Mouse (Mus musculus) c-Kit-negative CD71-positive TER-119-positive erythroid progenitor cells, embryonic 14.5 days (primary cell): ENCODE measurements at regions not wholly inside any gene's neighbourhood (a gene's known extent, or its start where the extent isn't known, plus 50 kb on each side); places are given as distances from the start of the nearest gene placed in this dataset.

Source experiments
- DNase-seq: peaks from one replicate; pipeline ENCODE4 v3.0.0-alpha.2; 2013; ENCODE audit warnings: low read depth, low spot score

DNA sequence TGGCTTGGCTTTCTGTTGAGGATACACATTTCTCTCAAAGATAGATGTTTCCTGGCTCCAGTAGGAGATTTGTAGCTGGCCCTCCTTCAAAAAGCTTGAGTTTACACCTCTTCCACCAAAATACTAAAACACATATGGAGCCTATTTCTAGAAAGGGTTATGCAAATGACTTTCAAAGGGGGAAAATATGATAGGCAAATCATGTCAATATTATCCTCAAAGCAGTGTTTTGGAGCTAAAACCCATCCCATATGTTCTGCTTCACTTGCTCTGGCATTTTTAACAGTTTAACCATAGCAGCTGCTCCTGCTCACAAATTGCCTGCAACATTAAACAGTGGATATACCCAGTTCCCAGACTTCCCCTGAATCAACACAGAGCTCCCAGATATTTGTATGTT lies 525.5 kb upstream of the Pappa start:
- no peak for DNase-seq

DNA sequence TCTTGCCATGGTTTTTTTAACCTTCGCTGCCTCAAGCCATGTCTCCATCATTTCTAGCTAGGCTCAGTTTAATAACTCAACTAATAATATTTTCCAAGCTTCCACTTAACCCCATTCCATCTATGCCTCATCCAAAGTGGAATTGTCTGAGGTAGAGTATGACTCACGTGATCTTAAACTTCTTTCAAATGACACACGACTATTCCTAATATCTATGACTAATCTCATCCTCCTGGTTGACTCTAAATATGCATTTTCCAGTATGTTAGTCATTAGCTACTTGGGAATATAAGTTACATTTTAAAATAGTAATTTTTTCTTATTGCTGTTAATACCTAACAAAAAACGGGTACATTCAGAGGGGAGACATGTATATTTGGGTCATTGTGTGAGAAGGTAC lies 524.8 kb upstream of the Pappa start:
- DNase-seq: no peak

DNA sequence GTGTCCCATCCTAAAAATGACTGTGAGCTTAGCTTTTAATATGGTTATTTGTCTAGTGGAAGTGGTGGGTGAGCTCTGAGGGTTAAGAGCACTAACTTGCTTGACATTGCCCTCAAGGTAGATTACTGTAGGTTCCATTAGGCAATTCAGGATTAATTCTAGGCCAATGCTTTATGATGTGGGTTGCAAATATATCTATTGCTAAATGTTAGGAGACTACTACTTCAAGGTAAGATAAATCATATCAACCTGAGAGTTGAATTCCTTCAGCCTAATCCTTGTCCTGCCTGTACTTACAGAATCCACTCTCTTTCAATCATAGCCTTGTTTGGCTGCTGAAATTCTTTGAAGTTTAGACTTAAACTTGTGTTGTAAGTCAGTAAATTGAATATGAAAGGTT lies 501.2 kb upstream of the Pappa start:
- no peak for DNase-seq

DNA sequence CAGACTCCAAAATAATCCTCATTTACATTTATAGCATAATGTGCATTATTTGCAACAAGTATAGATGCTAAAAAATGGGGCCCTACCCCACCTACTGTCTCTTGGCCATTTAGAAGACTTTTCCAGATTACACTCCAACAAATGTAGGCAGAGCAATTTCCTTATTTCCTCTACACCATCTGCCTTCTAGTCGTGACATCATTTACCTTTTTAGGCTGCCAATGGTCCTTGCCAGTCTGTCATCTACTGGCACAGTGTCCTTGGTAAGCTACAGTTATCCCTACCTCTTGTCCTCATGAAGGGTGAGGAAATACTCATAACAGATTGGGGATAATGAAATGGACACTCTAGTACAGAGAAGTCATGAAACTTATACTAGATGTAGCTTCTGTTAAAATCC lies 491.8 kb upstream of the Pappa start:
- no peak for DNase-seq

DNA sequence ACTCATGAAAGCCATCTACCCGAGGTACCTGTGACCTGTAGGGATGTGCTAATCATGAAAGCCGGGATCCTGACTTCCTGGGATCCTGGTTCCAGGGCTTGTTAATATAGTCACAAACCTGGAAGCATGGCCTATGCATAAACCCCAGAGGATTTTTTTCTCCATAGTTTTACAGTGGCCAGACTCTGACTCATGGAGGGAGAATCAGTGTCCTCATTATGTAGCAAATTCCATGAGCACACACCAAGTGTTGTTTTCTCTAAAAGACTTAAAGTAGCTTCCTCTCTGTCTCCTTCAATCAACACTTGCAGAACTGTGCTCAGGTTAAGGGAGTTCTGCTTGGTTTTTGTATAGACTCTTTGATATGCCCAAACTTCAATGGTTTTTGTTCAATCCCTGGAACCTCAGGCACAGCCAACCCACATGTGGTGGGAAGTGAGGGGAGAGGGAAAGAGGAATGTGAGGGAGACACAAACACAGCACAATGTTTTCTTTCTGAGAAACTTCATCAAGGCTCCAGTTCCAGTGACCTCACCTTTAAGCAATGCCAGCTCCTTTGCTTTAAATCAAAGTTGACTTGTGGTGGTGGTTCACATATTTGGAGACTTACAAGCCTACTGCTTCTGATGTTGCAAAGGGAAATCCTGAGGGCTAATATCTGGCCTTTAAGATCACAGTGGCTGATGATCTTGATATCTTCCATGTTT lies 488.6 kb upstream of the Pappa start:
- DNase-seq: no peak

DNA sequence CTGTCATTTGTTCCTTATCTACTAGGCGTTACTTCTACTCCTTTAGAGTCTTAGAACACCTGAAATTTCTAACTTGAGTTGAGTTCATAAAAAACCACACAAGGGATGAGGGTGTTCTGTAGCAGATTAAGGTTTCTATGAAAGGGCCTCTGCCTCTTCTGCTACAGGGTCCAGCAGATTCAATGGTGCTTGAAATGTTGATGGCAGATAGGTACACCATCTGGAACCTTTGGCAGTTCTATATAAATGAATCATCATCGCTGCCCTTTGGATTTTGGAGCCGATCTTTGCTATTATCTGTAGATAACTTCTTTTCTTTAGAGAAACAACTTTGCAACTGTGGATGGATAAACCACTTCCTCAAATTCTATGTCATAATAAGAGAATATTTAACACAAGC lies 483.9 kb upstream of the Pappa start:
- no peak for DNase-seq

DNA sequence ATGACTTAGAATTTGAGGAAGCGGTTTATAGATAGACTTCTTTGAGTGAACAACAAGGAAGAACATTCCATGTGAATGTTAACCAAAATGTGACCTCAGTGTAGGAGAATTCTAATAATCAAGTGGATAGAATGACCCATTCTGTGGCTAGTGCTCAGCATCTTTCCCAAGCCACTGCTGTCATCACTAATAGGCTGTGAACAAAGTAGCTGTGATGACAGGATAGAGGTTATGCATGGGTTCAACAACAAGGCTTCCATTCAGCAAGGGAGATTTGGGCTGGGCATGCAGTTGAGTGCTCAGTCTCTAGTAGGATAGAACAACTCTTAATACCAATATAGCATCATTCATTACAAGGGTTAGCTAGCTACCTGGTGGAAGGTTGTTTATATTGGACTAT lies 483.0 kb upstream of the Pappa start:
- no peak for DNase-seq

DNA sequence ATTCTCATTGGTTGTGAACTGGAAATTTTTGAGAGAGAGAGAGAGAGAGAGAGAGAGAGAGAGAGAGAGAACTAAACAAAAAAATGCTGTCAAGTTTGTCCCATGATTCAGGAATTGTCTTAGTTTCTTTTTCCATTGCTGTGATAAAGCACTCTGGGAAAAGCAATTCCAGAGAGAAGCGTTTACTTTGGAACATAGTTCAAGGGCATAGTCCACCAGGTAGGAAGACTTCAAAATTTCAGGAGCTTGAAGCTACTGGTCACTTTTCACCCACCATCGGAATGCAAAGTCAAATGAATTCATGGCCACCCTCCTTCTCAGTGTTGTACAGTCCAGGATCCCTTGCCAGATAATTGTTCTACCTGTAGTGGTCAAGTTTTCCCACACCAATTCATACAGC lies 478.8 kb upstream of the Pappa start:
- no peak for DNase-seq

DNA sequence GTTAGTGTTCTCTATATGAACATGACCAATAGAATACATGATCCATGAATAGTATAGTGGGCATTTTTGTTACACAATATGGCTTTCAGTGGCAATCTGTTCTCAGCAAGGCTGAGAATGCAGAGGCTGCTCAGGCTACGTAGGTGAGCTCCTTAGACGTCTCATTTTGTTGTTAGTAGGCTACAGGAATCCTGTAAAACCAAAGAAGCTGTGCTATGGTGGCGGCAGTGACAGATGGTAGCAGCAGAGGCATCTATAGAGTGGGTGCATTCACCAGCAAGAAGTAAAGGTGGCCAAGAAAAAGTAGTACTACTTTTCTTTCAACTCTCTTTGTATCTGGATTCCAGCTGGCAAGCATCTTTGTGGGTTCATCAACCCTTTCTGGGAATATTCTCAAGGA lies 469.8 kb upstream of the Pappa start:
- DNase-seq: no peak

DNA sequence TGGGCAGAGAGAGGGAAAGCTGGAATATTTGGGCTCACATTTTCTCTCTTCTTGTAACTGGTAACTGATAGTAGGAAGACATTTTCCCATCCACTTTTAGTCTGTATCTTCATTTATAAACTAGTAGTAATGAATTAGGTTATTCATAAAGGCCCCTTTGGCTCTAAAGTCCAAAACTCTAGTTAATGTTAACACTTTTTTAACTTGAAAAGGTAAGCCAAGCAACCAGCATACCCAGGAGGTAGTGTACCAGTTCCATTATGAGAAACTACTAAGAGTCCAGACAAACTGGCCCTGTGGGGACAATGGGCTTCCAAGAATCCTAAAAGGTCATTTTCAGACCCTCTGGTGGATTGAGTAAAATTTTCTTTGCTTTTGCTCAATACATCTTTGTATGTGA lies 468.4 kb upstream of the Pappa start:
- no peak for DNase-seq

DNA sequence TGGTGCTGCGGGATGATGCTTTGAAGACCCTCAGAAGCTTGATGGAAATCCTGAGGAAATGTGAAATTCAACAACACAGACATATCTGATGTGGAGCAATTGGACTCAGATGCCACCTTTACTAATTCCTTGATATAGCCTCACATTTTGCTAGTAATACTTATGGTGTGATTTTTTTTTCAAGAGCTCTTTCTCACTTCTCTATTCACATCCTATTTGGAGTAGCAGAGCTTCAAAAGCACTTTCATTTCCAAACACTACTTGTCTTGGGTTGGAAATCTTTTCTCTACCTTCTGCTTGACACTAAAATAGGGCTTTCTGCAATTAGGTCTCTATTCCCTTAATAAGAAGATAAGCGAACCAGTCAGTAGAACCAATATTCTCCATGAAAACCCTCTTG lies 460.3 kb upstream of the Pappa start:
- no peak for DNase-seq

DNA sequence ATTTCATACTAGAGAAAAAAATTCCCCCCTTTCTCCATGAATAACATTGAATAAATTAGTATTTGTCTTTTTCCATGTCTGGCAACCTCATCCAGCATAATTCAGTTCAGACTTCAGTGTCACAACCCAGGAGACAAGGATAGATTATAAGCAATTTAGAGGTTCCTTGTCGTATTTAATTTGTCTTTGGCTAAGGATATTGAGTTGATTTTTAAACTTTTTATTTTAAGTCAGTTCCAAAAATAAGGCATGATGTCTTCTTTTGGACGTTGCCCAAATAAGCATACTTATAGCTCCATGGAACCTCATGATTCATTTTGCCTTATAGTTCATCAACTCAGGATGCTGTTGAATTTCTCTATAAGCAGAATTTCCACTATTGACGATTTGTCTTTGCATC lies 456.0 kb upstream of the Pappa start:
- DNase-seq: no peak

DNA sequence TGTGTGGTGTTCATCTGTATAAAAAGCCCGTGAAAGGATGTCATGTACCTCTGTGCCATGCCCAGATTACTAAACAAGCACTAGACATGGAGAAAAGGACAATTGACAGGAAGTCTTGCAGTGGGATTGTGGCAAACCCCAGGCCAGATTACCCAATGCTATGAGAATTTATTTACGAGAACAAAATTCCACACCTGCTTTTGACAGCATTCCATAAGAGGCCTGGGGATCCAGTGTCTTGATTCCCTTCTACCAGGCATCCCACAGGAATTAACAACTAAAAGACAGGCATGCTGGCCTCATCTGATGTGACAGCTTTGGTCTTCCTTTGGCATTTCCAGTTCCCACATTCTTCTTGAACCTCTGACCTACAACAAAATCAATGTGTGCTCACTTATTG lies 454.3 kb upstream of the Pappa start:
- no peak for DNase-seq

DNA sequence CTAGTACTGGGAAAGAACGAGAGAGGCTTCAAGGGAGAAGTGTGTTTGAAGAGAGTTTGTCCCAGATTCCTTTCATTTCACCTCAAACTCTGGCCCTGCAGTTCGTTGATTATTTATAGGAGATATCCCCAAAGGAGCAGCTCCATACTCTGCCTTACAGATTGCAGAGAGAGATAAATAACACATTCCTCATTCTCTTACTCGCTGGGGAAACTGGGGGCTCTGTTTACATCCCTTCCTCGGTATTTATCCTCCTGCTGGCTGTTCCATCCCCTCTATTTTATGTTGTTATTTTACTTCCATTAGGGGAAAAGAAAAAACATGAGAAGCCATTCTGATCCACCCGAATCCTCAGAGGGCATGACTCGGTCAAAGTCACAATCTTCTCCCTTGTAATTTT lies 447.5 kb upstream of the Pappa start:
- no peak for DNase-seq

DNA sequence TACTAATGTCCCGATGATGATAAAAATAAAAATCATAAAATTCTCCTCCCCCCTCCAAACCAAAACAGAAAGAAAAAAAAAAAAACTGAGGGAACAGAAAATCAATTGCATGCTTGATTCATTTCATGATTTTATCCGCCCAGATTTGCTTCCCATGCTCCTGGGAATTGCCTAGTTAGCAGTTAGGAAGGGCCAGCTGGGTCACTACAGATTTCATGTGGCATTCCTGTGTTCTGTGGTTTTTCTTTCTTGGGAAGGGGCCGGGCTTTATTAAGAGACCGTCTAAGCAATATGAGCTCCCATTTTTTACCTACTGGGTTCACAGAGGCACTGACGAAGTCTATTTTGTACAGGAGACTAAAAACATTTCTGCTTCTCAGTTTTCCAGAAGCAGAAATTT lies 447.1 kb upstream of the Pappa start:
- no peak for DNase-seq

DNA sequence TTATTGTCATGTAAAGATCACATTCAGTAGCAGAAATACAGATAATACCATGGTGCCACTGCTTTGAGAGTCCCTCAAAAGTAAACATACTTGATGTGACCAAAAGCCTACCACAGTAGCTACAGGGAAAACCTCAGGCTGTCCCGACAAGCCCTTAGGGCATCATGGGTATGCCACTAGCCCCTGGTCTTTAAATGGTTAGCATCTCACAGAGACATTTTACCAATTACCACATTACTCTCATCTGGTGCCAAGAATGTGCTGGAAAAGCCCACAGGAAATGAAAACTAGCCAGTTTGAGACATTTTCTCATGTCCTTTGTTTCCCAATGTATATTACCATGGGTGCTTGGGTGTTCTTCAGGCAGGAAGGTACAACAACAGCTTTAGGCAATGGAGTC lies 439.3 kb upstream of the Pappa start:
- DNase-seq: no peak

DNA sequence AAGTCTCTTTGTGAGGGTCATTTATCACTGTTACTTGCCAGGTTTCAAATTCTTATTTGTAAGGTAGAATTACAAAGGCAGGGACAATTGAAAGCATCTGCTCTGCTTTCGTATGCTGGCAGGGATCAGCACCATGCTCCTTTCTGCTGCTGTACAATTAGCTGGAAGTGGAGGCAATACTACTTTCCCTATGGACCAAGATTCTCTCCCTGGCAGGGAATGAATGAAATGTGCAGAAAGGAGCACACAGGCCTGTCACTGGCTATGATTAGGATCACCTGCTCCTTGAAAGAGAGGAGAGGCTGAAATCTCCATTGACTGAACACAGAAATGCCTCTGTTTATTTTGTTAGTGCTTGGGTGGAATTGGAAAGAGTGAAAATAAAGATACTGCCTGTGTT lies 427.8 kb upstream of the Pappa start:
- DNase-seq: no peak

DNA sequence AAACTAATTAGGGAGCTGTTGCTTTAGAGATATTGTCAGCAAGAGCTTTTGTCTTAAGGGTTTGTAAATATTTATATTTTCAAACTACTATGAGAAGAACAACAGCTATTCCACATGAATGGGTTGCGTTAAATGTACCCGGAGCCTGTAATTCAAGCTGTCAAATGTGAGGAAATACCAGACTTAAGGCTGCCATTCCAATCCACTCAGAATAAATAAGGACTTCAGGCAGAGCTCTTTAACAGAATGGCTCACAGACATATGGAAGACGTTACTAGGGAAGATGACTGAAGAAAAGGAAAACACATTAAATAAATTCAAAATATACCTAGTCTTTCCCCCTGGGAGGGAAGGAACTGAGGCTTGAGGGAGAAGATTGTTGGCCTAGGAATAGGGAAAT lies 400.7 kb upstream of the Pappa start:
- no peak for DNase-seq

DNA sequence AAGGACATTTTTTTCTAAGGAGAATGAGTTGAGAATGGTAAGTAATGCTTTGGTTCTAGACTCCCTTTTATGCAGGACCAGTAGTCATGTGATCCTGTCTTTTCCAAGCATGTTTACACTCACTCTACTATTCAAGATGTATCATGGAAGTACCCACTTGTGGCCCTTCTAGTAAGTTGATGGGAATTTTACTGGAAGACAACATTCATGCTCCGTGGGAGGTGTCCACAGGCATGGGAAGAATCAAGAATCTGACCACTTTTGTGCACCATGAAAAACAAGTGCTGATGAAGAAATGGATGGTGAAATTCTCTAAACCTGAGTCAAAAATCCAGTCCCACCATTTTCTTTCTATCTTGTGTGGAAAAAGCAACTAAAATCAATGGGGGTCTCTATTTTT lies 399.1 kb upstream of the Pappa start:
- DNase-seq: no peak

DNA sequence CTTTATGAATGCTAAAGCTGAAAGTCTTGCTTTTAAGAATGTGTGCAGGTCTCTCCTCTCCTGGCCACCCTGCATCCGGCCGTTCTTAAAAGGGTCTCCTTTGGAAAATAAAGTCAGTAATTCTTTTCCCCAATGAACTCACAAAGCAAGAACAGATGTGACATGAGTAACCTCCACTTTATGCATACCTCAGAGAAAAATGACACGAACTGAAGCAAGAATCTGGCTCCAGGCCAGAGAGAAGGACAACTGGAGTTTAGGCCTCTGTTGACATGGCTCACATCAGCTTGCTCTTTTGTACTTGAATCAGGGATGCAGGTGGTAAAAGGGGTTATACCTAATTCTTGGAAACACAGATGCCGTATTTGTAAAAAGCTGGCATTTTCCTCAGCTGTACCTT lies 368.0 kb upstream of the Pappa start:
- no peak for DNase-seq

DNA sequence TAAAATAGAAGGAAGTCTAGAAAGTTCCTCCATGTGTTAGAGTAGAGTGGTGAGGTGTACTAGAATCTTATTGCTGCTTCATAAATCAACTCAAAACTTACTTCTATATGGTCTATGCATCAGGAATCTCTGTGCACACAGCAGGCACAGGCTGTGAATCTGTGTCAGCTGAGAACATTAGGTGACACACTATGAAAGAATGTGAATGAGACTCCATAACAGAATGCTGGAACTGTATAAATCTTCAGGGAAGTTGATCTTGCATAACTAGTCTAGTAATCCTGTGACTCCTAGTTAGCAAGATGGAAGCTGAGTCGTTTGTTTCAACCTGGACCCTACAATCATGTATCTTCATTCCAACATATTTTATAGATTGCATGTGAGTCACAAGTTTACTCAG lies 355.4 kb upstream of the Pappa start:
- no peak for DNase-seq

DNA sequence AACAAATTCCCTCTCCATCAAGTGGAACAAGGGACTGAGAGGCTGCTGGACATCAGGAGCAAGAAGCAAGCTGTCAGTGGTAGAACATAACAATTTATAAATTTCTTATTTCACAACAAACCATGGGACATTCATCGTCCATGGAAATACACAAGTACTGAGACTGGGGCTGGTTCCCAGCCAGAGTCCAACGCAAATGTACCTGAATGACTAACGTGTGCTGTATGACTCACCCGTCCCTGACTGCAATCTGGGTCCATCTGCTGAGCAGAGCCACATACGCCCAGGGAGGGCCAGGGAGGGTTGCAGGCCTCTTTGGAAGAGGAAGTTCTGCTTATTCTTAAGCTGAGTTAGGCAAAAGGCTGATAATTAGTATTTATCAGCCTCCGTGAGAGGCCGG lies 320.1 kb upstream of the Pappa start:
- DNase-seq: no peak

DNA sequence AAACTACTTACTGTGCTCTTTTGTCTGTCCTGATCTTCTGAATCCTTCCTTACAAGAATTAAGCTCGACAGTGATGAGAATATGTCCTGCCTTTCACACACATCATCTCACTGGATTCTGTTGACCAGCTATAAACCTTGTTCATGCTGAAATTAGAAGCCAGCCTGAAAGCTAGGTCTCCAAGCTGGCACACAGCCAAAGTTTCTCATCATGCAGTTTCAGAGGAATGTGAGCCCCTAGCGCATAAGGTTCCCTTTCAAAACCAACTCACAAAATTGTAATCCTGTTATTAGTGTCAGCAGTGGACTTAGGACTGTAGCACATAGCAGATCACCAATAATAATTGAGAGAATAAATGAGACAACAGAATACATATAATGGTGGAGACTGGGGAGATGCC lies 319.0 kb upstream of the Pappa start:
- DNase-seq: no peak

DNA sequence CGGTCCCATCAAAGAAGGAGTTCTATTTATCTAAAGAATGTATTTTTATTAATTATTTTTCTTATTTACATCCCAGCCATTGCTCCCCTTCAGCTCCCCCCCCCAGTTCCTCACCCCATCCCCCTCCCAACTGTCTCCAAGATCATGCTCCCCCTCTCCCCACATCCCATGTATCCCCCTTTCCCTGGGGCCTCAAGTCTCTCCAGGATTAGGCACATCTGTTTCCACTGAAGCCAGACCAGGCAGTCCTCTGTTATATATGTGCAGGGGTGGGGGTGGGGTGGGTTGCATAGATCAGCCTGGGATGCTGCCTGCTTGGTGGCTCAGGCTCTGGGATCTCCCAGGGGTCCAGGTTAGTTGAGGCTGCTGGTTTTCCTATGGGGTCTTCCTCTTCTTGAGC lies 316.8 kb upstream of the Pappa start:
- no peak for DNase-seq
